Mouse (Mus musculus): ENCODE measurements around the gene Nomo1.

Gene Nomo1

DNA sequence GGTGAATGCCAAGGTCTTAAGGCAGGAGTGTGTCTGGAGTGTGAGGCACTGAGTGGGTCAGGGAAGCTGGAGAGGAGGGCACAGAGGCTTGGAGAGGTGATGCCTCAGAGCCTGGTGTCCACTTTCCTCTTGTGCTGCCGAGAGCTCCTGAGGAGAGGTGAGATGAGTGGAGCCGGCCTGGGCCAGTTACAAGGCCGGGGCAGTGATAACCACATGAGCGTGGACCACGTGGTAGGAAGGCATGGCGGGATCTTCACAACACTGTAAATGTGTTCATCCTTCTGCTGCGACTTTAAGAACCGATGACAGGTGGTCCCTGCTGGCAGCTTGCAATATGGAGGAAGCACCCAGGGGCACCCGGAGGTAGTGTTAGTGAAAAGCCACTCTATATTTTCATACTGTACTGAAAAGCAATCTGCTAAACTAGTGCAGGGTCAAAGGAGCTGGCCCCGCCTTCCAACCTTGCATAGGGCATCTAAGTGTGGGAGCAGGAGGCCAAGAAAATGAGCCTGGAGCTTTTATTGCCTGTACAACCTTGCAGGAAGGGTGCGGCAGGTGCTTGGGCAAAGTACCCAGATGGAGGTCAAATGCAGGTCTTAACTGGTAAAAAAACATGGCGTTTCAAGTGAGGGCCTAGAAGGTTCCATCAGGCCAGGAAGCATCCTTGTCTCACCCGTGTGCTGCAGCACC, 14.5 kb downstream of the Nomo1 start:
- no peak for DNase-seq (ENCODE audit: low spot score)

DNA sequence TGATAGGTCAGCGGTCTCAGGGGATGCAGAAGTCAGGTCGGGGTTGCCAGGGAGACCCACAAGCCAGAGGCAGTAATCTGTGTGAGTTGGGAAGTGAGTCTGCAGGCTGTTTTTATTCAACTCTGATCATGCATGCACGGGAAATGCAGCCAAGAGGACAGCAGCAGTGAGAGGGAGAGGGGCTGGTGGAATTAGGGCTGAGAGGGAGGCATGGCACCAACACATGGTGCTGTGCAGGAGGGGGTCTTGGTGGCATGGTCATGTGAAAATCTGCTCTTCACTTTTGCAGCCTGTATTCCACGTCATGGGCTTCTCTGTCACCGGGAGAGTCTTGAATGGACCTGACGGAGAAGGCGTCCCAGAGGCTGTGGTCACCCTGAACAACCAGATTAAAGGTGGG, 16.5 kb downstream of the Nomo1 start:
- DNase-seq (ENCODE audit: low spot score), result no peak

DNA sequence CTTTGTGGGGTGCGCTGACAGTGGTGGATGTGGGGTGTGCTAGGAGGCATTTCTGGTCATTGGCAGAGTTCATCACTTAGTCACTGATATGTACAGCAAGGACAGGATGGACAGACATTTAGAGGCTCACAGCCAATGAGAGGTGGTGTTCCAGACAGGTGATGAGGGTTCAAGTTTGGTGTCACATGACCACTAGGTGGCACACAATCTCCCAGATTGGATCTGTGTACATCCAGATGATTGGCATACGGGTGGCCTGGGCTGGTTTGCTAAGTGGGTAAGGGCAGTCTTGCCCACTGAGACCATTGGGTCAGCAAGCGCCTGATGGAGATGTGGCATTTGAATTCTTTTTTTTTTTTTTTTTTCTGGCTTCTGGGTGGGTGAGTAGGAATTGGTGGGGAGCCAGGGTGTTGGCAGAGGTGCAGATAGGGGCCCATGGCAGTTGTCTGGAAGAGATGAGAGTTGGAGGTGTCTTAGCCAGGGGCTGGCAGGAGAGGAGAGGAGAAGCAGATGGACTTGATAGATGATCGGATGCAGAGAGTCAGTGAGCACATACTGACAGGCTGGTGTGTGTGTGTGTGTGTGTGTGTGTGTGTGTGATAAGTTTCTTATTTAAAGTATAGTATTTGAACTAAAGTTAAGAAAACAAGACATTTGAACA, 18.8 kb downstream of the Nomo1 start:
- no peak for DNase-seq (ENCODE audit: low spot score)

DNA sequence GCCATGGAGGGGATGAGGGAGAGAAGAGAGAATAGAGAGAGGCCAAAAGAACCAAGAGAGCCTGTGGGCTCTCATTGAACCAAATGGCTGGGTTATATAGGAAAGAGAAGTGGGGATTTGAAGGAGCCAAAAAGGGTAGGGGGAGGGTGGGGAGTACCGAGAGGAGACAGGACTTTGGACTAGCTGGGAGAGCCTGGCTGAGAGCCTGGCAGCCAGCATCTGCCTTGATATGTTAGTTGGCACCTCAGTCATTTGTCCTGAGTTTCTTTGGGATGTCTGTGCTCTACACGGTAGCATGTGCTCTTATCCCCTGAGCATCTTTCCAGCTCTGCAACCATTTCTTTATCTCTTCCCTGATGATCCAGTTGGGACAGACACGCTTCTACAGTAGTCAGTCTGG, 20.1 kb downstream of the Nomo1 start:
- DNase-seq (ENCODE audit: low spot score), result no peak

DNA sequence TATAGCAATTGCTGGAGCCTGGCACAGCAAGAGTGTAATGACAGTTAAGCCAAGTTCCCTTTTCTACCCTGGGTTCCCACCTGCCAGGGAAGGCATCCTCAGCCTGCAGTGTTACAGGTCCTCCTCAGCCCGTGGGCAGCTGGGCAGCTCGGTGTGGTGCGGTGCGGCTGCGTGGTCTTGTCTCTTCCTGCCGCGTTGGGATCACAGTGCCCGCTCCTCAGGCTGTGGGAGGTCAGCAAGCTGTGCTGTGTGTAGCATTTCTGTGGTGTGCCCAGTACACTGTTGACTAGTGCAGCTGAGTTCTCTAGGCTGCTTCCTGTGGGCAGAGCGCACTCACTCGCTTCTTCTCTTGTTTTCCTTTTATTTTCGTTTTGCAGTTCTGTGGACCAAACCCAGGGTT, 25.4 kb downstream of the Nomo1 start:
- no peak for DNase-seq (ENCODE audit: low spot score)

DNA sequence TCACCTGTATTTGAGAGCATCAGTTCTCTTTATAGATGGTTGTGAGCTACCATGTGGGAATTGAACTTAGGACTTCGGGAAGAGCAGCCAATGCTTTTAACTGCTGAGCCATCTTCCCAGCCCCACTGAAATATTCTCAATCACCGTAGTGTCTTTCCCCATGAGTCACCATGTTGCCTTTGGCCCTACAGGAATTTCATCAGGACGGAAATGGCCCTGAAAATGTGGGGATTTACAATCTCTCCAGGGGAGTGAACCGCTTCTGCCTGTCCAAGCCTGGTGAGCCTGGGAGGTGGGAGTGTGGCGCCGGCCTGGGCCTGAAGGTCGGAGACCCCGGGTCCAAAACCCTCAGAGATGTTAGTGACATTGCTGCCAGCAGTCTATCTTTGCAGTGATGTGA, 27.2 kb downstream of the Nomo1 start:
- no peak for DNase-seq (ENCODE audit: low spot score)

DNA sequence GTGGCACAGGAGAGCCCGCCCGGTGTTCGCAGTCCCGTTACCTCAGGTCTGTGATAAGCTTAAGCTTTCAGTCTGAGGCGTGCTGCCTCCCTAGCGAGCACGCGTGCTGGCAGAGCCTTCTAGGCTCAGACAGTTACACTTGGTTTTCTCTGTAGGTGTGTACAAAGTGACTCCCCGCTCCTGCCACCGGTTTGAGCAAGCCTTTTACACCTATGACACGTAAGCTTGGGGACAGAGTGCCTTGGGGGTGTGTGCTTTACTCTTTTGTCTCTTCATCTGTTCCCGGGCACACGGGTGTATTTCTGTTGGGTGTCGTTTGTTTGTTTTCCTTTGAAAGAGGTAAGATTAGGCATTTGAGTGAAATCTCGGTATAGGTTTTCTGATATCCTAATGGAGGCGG, 28.1 kb downstream of the Nomo1 start:
- DNase-seq (ENCODE audit: low spot score), result no peak

DNA sequence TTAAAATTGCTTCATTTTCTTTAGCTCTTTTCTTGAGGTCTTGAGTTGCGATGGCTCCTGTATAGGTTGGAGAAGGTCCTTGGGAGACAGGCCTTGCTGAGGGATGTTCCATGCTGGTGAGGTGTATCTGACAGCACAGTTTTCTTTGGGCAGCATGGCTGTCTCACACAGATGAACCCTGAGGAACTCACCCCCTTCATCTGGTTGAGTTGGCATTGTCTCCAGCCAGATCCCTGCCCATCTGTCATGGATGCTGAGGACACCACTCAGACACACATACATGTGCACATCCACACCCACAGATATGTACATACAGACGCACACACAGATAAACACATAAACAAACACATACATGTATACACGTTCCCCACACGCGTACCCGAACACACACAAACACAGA, 29.8 kb downstream of the Nomo1 start:
- no peak for DNase-seq (ENCODE audit: low spot score)

DNA sequence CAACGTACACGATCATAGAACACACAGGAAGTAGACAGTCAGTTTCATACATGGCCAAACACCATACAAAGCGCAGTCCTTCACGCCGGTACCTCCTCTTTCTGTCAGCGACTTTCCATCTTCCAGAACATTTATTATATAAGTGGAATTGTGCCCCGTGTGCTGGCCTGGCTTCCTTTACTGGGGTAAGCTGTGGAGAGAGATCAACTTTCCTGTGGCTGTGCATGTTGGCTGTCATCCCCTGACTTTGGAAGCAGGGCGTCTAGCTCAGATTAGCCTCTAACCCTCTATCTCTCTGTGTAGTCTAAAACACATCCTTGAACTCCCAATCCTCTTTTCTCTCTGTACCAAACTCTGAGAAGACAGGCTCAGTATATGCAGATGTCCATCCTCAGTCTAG, 35.3 kb downstream of the Nomo1 start:
- no peak for DNase-seq (ENCODE audit: low spot score)

DNA sequence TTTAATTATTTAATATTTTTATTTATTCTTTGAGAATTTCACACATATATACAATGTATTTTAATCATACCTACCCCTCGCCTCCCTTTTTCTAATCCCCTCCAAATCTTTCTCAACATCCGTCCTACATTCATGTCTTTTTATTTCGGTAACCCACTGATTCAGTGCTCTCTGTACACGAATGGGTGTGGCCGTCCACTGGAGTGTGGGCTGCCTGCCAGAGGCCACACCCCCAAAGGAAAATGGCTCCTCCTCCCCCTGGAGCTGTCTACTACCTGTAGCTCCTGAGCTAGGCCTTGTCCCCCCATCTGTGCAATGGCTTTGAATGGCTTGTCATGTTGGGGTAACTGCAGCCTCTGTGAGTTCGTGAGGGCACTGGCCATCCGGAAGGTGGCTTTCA, 43.3 kb downstream of the Nomo1 start:
- no peak for DNase-seq (ENCODE audit: low spot score)

DNA sequence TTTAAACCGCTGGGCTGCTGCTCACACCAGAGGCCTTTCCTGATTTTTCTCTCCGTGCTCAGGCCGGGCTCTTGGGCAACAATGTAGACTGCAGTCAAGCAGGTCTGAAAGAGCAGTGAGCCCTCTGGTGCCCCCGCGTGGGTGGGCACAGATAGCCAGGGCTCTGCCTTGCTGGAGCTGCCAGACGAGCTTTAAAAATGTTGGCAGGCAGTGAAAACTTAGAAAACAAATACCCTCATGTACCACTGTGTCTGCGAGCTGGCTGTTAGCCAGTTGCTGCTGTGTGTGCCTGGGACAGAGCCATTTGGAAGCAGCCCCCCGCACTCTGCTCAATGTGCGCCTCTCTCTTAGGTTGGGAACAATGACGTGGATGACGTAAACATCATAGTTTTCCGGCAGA, 44.2 kb downstream of the Nomo1 start:
- no peak for DNase-seq (ENCODE audit: low spot score)

DNA sequence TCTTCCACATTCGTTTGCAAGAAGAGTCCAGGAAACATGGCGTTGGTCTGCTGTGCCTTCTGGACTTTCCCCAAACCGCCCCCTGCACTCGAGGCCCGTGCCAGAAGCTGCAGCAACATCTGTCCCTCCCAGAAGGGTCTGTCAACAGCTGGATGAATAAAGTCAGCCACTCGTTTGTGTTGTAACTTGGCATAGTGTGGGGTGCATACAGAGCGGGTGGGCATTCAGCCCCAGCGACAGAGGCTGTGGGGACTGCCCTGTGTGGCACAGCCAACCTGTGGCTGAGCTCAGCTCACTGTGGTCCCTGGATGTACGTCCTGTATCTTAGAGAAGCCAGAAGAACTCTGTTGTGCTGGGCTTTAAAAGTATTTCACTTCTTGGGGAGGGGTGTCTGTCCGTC, 50.5 kb downstream of the Nomo1 start:
- DNase-seq (ENCODE audit: low spot score), result no peak

DNA sequence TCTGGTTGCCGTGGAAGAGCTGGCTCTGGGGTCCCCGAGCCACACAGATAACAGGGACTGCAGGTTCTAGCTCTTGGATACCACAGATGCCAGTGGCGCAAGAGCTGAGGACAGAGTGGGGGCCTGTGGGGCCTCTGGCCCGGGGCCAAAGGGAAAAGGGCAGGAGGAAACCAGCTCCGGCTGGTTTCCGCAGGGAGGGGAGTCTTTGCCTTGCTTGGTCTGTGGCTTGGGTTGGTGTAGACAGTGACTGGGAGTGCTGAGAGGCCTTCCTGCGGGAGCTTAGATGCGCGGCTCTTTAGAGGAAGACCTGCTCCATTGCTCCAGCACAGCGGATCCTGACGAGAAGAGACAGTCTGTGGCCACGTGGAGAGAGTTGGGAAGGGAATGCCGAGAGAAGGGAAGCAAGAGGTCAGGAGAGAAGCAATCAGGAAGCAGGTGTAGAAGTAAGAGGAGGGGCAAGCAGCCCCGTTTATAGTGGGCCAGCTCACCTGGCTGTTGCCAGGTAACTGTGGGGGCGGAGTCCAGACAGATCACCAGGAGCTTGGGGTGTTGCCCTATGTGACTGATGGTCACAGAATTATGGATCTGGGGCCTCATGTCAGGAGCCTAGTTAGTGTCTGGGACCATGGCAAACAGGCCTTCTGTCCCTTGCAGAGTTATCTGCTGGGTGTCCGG, 51.5 kb downstream of the Nomo1 start:
- DNase-seq (ENCODE audit: low spot score), result no peak

DNA sequence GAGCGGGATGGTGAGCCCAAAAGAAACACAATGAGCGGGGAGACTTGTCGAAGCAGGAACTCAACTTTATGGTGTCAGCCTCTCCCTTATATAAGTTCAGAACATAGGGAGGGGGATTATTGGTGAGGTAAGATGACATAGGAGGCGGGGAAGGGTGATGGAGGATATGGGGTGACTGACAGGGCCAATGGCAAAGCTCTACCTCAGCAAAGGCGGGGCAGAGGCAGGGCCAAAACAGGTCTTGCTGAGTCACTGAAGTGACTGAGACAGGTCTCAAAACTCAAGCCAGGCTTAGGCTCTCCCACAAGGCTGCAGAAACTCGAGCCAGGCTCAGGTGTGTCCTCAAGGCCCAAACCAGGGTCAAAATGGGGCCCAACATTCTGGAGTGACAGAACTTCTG, 52.9 kb downstream of the Nomo1 start:
- DNase-seq (ENCODE audit: low spot score), result no peak

DNA sequence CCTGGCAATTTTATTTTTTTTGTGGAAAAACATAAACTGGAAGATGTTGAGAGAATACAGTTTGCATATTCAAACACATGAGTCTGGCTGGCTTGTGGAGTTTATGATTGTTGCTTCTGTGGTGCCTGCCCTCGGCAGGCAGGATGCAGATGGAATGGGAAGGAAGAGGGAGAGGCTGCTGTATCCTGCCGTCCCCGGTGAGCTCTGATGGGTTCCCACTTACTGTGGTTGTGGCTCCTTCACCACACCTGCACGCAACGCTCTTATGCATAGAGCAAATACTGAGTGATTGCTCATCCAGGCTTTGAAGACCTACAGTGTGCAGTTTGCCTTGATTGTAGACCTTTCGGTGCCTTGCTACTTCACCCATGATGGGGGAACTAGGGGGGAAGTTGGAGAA, 54.7 kb downstream of the Nomo1 start:
- no peak for DNase-seq (ENCODE audit: low spot score)

DNA sequence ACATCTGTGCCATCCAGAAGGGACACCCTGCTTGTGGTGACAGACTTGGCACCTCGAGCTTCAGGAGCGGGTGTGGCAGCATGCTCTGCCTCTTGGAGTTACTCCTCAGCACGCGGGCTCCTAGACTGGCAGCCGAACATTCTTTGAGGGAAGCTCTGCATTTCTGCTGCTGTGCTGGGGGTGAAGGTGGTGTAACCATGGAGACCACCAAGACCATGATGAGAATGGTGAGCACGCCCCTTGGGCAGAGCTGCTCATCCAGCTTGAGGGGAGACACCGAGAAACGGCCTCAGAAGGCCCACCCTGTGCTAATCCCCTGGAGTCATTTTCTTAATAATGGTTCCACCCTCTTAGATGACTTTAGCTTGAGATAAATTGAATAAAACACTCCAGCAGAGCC, 59.3 kb downstream of the Nomo1 start:
- DNase-seq (ENCODE audit: low spot score), result no peak

DNA sequence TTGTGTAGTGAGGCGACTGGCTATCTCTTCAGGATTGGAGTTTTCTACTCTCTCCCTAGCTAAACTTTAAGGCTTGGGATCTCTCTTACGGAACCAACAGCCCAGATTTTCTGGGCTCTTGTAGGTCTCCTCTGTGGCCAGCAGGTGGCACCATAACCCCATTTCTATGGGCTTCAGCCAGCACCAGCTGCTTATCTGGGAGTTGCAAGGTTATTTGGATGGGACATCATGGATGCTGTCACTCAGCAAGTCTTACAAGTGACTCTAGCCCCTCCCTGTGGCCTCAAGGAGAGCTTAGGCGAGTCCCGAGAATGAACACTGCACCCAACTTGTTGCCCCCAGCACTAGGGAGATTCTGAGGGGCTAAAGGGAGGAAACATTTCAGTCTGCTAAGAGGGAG, 62.6 kb downstream of the Nomo1 start:
- no peak for DNase-seq (ENCODE audit: low spot score)

DNA sequence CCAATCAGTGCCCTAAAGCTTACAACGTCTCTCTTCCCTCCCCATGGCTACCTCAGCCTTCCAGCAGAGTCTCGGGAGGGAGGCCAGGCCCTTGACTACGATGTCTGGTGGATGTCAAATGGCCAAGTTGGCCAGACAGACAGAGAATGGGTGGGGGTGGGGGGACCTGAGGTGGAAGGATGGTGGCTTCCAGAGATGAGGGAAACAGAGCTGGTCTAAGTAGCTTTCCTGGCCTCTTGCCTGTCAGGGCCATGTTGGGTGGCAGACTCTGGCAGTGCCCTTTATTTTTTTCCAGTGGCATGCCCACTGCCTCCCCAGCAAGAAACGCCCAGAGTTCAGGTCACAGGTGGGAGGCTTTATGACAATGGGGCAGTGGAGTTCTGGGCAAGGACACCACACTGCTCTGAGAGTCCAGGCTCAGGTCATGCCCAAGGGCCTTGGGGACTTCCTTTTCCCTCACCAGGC, 63.9 kb downstream of the Nomo1 start:
- DNase-seq (ENCODE audit: low spot score), result no peak

DNA sequence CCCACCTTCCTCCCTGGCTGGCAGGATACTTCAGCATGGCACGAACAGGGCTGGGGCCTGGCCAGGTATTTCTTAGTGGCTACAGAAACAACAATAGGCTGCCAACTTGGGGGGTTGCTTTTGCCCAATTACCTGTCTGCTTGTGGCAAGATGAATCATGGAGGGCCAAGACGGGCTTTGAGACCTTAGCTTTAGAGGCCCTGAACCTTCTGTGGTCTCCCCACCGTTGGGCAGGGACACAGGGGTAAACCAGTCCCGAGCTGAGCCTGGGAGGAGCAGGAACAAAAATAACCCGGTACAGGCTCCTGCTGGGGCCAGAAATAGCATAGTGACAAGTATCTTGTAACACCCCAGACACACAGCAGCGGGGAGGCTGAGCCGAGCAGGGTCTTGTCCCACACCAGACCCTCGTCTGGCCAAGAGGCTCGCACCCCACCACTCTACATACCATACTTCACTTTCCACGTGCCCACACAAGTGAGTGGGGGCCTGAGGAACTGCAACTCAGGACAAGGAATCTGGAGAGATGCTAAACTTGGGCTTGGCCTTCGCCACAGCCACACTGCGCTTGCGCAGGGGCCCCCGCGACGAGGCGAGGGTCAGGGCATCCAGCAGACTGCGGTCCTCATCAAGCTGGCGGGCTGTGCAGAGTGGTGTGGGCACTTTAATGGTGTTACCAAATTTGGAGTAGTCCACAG, 64.9 kb downstream of the Nomo1 start:
- no peak for DNase-seq (ENCODE audit: low spot score)

DNA sequence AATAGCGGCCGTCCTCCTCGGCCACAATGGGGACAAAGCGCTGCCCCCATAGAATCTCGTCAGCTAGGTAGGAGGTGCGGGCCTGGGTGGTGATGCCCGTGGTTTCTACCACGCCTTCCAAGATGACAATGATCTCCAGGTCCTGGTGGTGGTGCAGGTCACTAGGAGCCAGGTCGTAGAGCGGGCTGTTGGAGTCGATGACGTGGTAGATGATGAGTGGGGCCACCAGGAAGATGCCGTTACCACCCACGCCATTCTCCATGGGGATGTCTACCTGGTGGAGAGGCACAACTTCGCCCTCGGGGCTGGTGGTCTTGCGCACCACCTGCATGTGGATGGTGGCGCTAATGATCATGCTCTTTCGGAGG, 65.4 kb downstream of the Nomo1 start:
- DNase-seq (ENCODE audit: low spot score), result no peak

DNA sequence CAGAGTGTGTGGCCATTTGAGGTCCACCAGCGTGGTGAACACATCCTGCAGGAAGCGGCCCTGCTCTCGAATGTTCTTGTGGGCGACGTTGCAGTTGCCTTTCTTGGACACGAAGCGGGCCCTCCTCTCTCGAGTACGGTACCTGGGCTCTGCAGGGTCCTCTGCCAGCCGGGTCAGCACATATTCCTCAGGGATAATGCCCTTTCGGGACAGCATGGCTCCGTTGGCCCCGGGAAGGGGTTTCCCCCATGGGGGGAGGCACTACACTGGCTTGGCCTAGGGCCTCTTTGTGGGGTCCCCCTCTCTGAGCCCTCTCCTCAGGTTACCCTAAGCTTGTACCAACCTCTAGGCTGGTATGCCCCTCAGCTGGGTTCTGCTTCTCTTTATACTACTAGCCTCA, 66.2 kb downstream of the Nomo1 start:
- DNase-seq (ENCODE audit: low spot score), result no peak

DNA sequence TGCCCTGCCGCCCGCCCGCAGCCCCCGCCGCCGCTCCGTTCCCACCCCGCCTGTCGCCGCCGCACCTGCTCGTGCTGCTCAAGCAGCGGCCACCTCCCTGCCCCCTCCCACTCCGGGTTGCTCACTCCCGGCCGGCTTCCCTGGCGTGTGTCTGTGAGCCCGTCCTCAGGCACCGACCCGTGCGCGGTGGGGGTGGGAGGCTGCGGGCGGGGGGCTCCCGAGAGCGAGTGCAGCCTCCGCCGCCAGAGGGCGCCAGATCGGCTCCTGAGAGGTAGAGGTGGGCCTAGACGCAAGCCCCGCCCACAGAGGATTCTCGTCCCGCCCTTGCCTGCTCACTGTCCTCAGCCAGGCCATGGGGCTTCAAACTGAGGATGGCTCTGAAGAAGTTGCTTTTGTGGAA, 67.1 kb downstream of the Nomo1 start, which contains the start of gene Kcnj11:
Kcnj11 (minus strand) TSS at position 202 of the 400 bp plus-strand sequence.
- DNase-seq (ENCODE audit: low spot score), result peak; percentile 44

DNA sequence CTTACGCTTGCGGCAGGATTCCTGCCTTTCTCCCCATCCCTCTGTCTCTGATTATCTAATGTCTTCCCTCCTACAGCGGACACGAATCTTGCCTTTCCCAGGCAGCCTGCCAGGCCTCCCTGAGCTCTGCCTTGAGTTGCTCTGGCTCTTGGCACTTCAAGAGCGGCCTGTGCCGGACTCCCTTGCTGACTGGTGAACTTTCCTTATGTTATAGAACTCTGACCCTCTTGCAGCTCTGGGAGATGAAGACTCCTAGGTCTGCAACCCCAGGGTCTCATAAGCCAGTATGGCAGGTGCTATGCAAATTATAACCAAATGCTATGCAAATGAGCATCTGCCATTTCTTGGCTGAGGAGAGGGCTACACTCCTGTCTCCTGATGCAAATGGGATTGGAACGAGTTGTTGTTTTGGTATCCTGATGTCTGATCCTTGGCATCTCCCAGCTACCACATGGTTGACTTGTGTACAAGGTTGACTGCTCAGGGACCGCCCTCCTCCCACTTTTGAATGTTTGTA, 69.6 kb downstream of the Nomo1 start:
- no peak for DNase-seq (ENCODE audit: low spot score)
